Mouse (Mus musculus): ENCODE measurements around the gene Mtfmt. TPM values are rescaled to one million over a fixed set of nuclear protein-coding genes. Genes with fewer than 3 reads are reported as not detected.

The Mtfmt gene
- polyA plus RNA-seq, 1 experiment from 2014 or later = 20.5 TPM

DNA sequence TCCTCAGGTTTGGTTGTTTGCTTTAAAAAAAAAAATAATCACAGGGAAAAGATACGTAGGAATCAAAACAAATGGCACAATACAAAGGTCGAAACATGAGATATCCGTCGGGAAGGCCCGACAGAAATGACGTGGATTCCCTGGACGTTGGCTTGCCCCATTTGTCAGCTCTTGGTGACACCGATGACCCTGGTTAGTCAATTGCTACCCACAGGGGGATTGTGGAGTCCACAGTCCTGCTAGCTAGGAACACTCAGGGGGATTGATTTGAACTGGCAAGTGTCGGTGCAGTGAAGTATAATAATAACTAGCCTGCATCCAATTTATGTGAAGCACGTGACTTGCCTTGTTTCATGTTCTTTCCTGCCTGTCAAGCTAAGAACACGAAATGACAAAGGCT, 32.1 kb downstream of the Mtfmt start:
- ATAC-seq (ENCODE audit: insufficient read depth, low FRiP score, low TSS enrichment) (no peak), DNase-seq (ENCODE audit: low spot score) (no peak)
- H3K36me3 ChIP-seq (ENCODE audit: control insufficient read depth, insufficient read depth, low read length) = peaks cover 2% of the 10 kb centered on the region; the same call in 1 of the 2 replicates
- 59% methylated on average over 11 of the region's 11 CpGs for WGBS
- no peak overlapping the region for H3K9ac ChIP-seq (ENCODE audit: low read length)
- H3K27me3 ChIP-seq (ENCODE audit: control insufficient read depth, insufficient read depth, low read length) = no peaks in the 10 kb centered on the region
- H3K9me3 ChIP-seq (ENCODE audit: control insufficient read depth, low read length) = no peaks in the 10 kb centered on the region
- no peak overlapping the region for H3K4me2 ChIP-seq (ENCODE audit: low read depth)
- 0 out of 2 replicates have a peak overlapping the region, but pooled peaks have one; percentile 11 for H3K27ac ChIP-seq (ENCODE audit: low read depth, low read length)
- H3K4me3 ChIP-seq (ENCODE audit: low read depth, low read length) = no peak overlapping the region
- peaks cover 2% of the 10 kb centered on the region; the same call in 1 of the 2 replicates for H3K4me1 ChIP-seq (ENCODE audit: control insufficient read depth, insufficient read depth, low read length)

GRCm38 (mm10) chr9:65472769-65473168, 37.2 kb downstream of the Mtfmt start:
- H3K27ac ChIP-seq (ENCODE audit: low read depth, low read length) = no peak overlapping the region
- no peak overlapping the region for H3K9ac ChIP-seq (ENCODE audit: low read length)
- H3K36me3 ChIP-seq (ENCODE audit: control insufficient read depth, insufficient read depth, low read length) = no peaks in the 10 kb centered on the region; the same call in none of the 2 replicates
- no peak overlapping the region for H3K4me3 ChIP-seq (ENCODE audit: low read depth, low read length)
- H3K4me1 ChIP-seq (ENCODE audit: control insufficient read depth, insufficient read depth, low read length) = no peaks in the 10 kb centered on the region
- ATAC-seq (ENCODE audit: insufficient read depth, low FRiP score, low TSS enrichment) (no peak), DNase-seq (ENCODE audit: low spot score) (no peak)
- WGBS = 95% methylated on average over 4 of the region's 4 CpGs
- H3K9me3 ChIP-seq (ENCODE audit: control insufficient read depth, low read length) = no peaks in the 10 kb centered on the region
- no peak overlapping the region for H3K4me2 ChIP-seq (ENCODE audit: low read depth)
- H3K27me3 ChIP-seq (ENCODE audit: control insufficient read depth, insufficient read depth, low read length) = no peaks in the 10 kb centered on the region

DNA sequence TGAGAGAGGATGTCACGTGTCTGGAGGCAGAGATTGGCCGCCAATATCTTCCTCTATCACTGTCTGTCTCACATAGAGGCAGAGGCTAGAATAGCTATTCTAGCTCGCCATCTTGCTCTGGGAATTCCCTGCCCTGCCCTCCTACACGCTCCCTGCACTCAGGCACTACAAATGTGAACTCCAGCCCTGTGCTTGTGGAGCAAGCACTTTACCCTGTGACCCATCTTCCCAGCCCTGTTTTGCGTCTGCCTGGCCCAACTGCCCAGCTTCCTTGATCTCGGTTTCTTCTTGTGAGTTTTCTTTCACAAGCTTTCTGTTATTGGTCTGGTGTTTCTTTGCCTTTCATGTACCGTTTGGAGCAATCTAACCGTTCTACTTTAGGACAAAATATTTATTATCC, 43.6 kb downstream of the Mtfmt start:
- Histone ChIP-seq H3K9ac (ENCODE audit: low read length) (no peak overlapping the region), H3K4me3 (ENCODE audit: low read depth, low read length) (no peak overlapping the region), H3K36me3 (ENCODE audit: control insufficient read depth, insufficient read depth, low read length) (peaks cover 15% of the 10 kb centered on the region), H3K4me2 (ENCODE audit: low read depth) (no peak overlapping the region), H3K4me1 (ENCODE audit: control insufficient read depth, insufficient read depth, low read length) (no peaks in the 10 kb centered on the region), H3K27ac (ENCODE audit: low read depth, low read length) (no peak overlapping the region), H3K27me3 (ENCODE audit: control insufficient read depth, insufficient read depth, low read length) (no peaks in the 10 kb centered on the region), H3K9me3 (ENCODE audit: control insufficient read depth, low read length) (no peaks in the 10 kb centered on the region)
- ATAC-seq (ENCODE audit: insufficient read depth, low FRiP score, low TSS enrichment) = no peak
- 84% methylated on average over 8 of the region's 8 CpGs for WGBS
- DNase-seq (ENCODE audit: low spot score) = no peak

GRCm38 (mm10) chr9:65480071-65480470, 44.5 kb downstream of the Mtfmt start:
- no peak overlapping the region for H3K9ac ChIP-seq (ENCODE audit: low read length)
- H3K27ac ChIP-seq (ENCODE audit: low read depth, low read length) = no peak overlapping the region
- H3K9me3 ChIP-seq (ENCODE audit: control insufficient read depth, low read length) = no peaks in the 10 kb centered on the region
- H3K36me3 ChIP-seq (ENCODE audit: control insufficient read depth, insufficient read depth, low read length) = peaks cover 21% of the 10 kb centered on the region
- no peak for DNase-seq (ENCODE audit: low spot score)
- H3K4me1 ChIP-seq (ENCODE audit: control insufficient read depth, insufficient read depth, low read length) = no peaks in the 10 kb centered on the region
- no peaks in the 10 kb centered on the region for H3K27me3 ChIP-seq (ENCODE audit: control insufficient read depth, insufficient read depth, low read length)
- H3K4me3 ChIP-seq (ENCODE audit: low read depth, low read length) = no peak overlapping the region
- ATAC-seq (ENCODE audit: insufficient read depth, low FRiP score, low TSS enrichment) = no peak
- H3K4me2 ChIP-seq (ENCODE audit: low read depth) = no peak overlapping the region
- 82% methylated on average over 5 of the region's 5 CpGs for WGBS

DNA sequence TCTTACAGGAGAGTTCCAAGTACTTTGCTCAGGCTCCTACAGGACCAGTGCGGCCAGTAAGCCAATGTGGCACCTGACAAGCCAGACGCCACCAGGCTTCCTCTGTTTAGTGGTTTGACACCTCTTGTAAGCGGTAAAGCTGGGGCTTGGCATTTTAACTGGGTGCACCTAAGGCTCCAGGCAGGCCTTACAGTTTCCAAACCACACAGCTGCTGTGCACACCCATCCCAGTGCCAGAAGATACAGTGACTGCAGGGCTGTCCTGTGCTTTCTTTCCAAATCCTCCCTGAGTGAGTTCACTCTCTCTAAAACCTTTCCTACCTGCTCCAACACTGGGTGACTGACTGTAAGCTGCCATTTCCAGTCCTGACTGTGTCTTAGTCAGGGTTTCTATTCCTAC, 55.9 kb downstream of the Mtfmt start:
- Histone ChIP-seq H3K4me3 (ENCODE audit: low read depth, low read length) (no peak overlapping the region), H3K9ac (ENCODE audit: low read length) (no peak overlapping the region), H3K36me3 (ENCODE audit: control insufficient read depth, insufficient read depth, low read length) (peaks cover 4% of the 10 kb centered on the region; the same call in 1 of the 2 replicates), H3K9me3 (ENCODE audit: control insufficient read depth, low read length) (no peaks in the 10 kb centered on the region), H3K4me1 (ENCODE audit: control insufficient read depth, insufficient read depth, low read length) (no peaks in the 10 kb centered on the region), H3K27me3 (ENCODE audit: control insufficient read depth, insufficient read depth, low read length) (no peaks in the 10 kb centered on the region), H3K27ac (ENCODE audit: low read depth, low read length) (no peak overlapping the region), H3K4me2 (ENCODE audit: low read depth) (no peak overlapping the region)
- DNase-seq (ENCODE audit: low spot score) (no peak), ATAC-seq (ENCODE audit: insufficient read depth, low FRiP score, low TSS enrichment) (no peak)
- WGBS = 76% methylated on average over 3 of the region's 3 CpGs

- Histone ChIP-seq H3K9ac (ENCODE audit: low read length) (no peak overlapping the region), H3K27me3 (ENCODE audit: control insufficient read depth, insufficient read depth, low read length) (no peaks in the 10 kb centered on the region), H3K4me2 (ENCODE audit: low read depth) (no peak overlapping the region), H3K9me3 (ENCODE audit: control insufficient read depth, low read length) (no peaks in the 10 kb centered on the region), H3K36me3 (ENCODE audit: control insufficient read depth, insufficient read depth, low read length) (peaks cover 2% of the 10 kb centered on the region; the same call in 1 of the 2 replicates), H3K4me1 (ENCODE audit: control insufficient read depth, insufficient read depth, low read length) (no peaks in the 10 kb centered on the region), H3K4me3 (ENCODE audit: low read depth, low read length) (no peak overlapping the region), H3K27ac (ENCODE audit: low read depth, low read length) (no peak overlapping the region)
- WGBS = 88% methylated on average over 2 of the region's 2 CpGs
- DNase-seq (ENCODE audit: low spot score) (no peak), ATAC-seq (ENCODE audit: insufficient read depth, low FRiP score, low TSS enrichment) (no peak)
These were observed 56.8 kb downstream of the Mtfmt start for GRCm38 (mm10) chr9:65492351-65492750.

GRCm38 (mm10) chr9:65492851-65493250, 57.3 kb downstream of the Mtfmt start:
- 92% methylated on average over 4 of the region's 4 CpGs for WGBS
- no peak overlapping the region for H3K9ac ChIP-seq (ENCODE audit: low read length)

GRCm38 (mm10) chr9:65502146-65502545, 66.6 kb downstream of the Mtfmt start:
- Histone ChIP-seq H3K9ac (ENCODE audit: low read length) (no peak overlapping the region), H3K9me3 (ENCODE audit: control insufficient read depth, low read length) (no peaks in the 10 kb centered on the region), H3K27me3 (ENCODE audit: control insufficient read depth, insufficient read depth, low read length) (no peaks in the 10 kb centered on the region), H3K36me3 (ENCODE audit: control insufficient read depth, insufficient read depth, low read length) (no peaks in the 10 kb centered on the region), H3K27ac (ENCODE audit: low read depth, low read length) (no peak overlapping the region), H3K4me3 (ENCODE audit: low read depth, low read length) (no peak overlapping the region), H3K4me2 (ENCODE audit: low read depth) (no peak overlapping the region), H3K4me1 (ENCODE audit: control insufficient read depth, insufficient read depth, low read length) (no peaks in the 10 kb centered on the region)
- ATAC-seq (ENCODE audit: insufficient read depth, low FRiP score, low TSS enrichment) = no peak
- WGBS = 59% methylated on average over 8 of the region's 8 CpGs
- peak; percentile 29 for DNase-seq (ENCODE audit: low spot score)

More at GRCm38 (mm10) chr9:65492851-65493250, 57.3 kb downstream of the Mtfmt start:
- Histone ChIP-seq H3K27ac (ENCODE audit: low read depth, low read length) (no peak overlapping the region), H3K4me2 (ENCODE audit: low read depth) (no peak overlapping the region), H3K4me3 (ENCODE audit: low read depth, low read length) (no peak overlapping the region), H3K27me3 (ENCODE audit: control insufficient read depth, insufficient read depth, low read length) (no peaks in the 10 kb centered on the region), H3K9me3 (ENCODE audit: control insufficient read depth, low read length) (no peaks in the 10 kb centered on the region), H3K4me1 (ENCODE audit: control insufficient read depth, insufficient read depth, low read length) (no peaks in the 10 kb centered on the region), H3K36me3 (ENCODE audit: control insufficient read depth, insufficient read depth, low read length) (peaks cover 2% of the 10 kb centered on the region; the same call in 1 of the 2 replicates)
- DNase-seq (ENCODE audit: low spot score) = no peak
- ATAC-seq (ENCODE audit: insufficient read depth, low FRiP score, low TSS enrichment) = no peak
